In the genomic region with DNA sequence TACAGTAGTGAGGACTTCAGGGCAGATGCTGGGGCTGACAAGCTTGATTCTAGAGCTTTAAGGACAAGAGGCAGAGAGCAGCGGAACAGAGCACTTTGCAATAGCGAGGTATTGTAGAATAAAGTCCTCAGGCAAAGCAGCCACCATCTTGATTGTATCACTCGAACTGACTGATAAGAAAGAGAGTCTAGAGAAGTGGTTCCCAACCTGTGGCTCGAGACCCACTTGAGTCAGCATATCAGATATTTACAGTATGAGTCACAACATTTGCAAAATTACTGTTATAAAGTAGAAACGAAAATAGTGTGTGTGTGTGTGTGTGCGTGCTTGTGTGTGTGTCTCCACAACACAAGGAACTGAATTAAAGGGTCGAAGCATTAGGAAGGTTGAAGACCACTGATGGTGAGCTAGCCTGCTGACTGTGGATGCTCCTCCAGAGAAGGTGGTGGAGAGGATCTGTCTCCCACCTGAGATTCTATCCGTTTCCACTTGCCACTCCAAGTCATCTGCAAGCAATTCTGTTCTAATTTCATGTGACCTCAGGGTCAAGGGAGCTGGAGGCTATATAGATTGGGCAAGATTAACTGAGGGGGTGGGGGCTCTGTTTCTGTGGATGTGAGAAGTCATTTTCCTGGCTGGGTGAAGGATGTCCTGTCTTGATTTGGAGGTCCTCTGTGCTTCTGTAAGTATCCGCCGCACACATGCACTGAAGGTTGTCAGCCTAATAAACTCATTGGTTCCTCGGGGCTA, we compare ENCODE assay signal across 16 mouse cellular contexts.
"Had no signal": no experiment of that assay in that cellular context is flagged by ENCODE, and none has a peak within 500 bp of the region (broad histone marks: within the 10 kb centered on the region; RNA-seq: fewer than 3 reads in every experiment).

No protein-coding gene starts in this region.

- H3K27ac ChIP-seq: kidney, embryonic 15.5 days; limb, embryonic 13.5 days; liver, embryonic 14.5 days; midbrain, embryonic 13.5 days; neural tube, embryonic 15.5 days had no signal

- H3K4me3 ChIP-seq: kidney, embryonic 15.5 days; limb, embryonic 13.5 days; midbrain, embryonic 13.5 days; myocyte; neural tube, embryonic 15.5 days had no signal

- DNase-seq: kidney, adult 2 months; kidney, postnatal 14 days; layer of hippocampus, adult 9-11 months; layer of hippocampus, postnatal 36 days; left cerebral cortex, postnatal 4 days; lung, adult 18-20 months; lung, postnatal 14 days; right cerebral cortex, adult 18-20 months; thymus, adult 18-20 months; thymus, postnatal 14 days had no signal

- ATAC-seq: midbrain, embryonic 13.5 days had no signal

- H3K4me1 ChIP-seq: midbrain, embryonic 13.5 days had no signal
